Mouse (Mus musculus) small intestine, adult 10 weeks (tissue): ENCODE measurements around the gene Cidec. TPM values are rescaled to one million over a fixed set of nuclear protein-coding genes. Genes with fewer than 3 reads are reported as not detected.

ENCODE experiments used
- polyA plus RNA-seq: library from polyadenylated mRNA; stranded (reverse); fragments of 350-450 nt; fragmentation: Illumina TruSeq; extraction: RNeasy Lipid Tissue Mini Kit (QIAGEN cat#74804); gene quantifications from one replicate; pipeline ENCODE4 v1.2.3, GENCODE M21; 2014; ENCODE audit warnings: low replicate concordance

The Cidec gene
- 2.0 TPM for polyA plus RNA-seq

DNA sequence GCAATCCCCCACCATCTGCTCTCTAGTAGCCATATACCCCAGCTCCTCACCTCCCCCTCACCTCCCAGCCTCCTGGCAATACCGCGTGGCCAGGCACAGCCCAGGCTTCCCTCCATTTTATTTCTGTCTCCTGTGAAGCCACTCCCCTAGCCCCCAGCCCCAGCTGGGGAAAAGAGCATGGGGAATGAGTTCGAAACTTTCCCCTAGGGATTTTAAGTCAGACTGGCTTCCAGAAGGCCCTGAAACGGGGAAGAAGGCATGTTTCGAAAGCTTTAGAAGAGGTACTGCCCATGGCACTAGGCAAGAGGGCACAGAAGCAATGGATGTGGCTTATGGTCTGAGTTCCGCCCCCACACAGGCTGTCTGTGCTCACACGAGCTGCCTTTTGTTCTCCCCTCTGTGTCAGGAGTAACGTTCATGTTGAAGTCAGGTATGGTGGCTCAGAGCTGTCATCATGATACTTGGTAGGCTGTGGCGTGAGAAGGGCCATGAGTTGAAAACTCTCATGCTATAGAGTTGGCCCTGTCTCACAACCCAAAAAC, at the start of gene Cidec:
Gene Cidec (minus strand): TSS at position 97 of the 542 bp plus-strand sequence.

DNA sequence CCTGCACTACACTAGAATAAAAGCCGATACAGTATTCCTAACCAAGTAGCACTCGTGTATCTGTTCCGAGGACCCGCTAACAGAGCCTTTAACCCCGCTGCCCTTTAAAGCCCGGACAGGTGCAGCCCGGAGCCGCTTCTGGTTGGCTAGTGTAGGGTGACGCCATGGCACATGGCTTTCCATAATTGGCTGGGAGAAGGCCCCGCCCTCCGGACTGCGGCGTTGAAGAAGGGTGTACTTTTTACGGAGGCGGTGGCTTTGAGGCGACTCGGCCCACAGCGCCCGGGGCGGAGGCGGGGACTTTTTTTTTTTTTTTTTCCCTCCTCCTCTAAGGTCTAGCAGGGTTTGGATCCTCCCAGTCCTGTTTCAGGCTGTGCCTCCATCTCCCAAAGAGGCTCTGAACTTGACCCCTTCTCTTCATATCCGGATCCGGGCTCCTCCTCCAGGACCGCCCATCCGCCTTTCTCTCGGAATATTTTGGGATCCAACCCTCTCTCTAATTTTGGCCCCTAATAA, 47.6 kb upstream of the Cidec start, which contains the start of gene Creld1:
Gene Creld1 (plus strand): TSS at position 198 of the 516 bp plus-strand sequence.

GRCm38 (mm10) chr6:113471297-113471936, 35.9 kb upstream of the Cidec start, which contains the start of gene Il17rc:
Gene Il17rc (plus strand): TSS chr6:113471427.

DNA sequence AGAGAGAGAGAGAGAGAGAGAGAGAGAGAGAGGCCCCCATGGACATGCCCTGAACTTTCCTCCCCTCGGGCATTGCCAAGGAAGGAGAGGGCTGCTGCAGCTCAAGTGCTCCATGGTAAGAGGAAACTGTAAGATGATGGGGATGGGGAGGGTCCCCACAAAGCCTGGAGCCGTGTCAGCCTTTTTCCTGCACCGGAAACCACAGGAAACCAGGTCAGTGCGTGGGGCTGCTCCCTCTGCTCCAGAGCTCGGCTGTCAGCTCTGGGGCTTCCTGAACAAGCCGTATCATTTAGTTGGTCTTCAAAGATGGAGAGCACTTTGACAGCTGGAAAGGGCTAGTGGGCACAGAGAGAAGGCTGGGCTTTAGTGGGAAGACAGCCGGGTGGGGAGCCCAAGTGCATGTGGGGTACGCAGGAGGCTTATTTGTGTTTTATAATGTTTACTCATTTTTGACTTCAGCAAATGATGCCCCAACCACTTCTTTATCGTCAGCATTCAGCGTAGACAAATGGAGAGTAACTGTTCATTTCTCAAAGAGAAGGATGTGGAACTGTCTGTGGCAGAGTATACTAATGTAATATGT, 22.5 kb upstream of the Cidec start, which contains the start of gene Il17re:
Gene Il17re (plus strand): TSS at position 533 of the 583 bp plus-strand sequence.

GRCm38 (mm10) chr6:113442442-113443090, 7.0 kb upstream of the Cidec start, which contains the start of gene Jagn1:
Gene Jagn1 (plus strand): TSS chr6:113442569.

GRCm38 (mm10) chr6:113419199-113419587, 16.4 kb downstream of the Cidec start, which contains the start of gene Rpusd3:
Gene Rpusd3 (minus strand): TSS chr6:113419340.

DNA sequence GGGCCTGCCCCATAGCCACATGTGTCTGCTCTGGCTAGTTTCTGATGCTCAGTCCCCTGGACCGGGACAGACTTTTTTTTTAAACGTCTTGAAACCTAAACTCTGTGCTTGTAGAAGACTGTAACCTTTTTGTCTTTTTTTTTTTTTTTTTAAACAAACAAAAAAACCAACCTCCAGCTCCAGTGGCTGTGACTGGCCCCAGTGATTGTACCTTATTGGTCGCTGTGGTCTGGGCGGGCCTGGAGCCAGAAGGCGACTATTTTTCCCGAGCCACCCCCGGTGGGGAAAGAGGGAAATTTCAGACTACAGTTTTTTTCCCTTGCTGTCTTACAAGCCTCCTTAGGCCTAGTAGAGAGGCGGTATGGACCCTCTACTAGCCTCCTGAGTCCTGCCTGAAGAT, 46.6 kb downstream of the Cidec start, which contains the start of gene Ttll3:
Gene Ttll3 (plus strand): TSS at position 301 of the 400 bp plus-strand sequence.

GRCm38 (mm10) chr6:113377496-113378385, 57.8 kb downstream of the Cidec start, which contains the start of the genes Tada3 and Arpc4:
Gene Tada3 (minus strand): TSS chr6:113377883.
Gene Arpc4 (plus strand): TSS chr6:113378115.

Other genes starting within 250 kb of the Cidec start
- not detected for gene Lhfpl4, start 240.4 kb downstream of the Cidec start, polyA plus RNA-seq
- gene Mtmr14, start 197.9 kb downstream of the Cidec start, polyA plus RNA-seq, result 12.6 TPM
- not detected for gene Cpne9, start 153.5 kb downstream of the Cidec start, polyA plus RNA-seq
- 3.4 TPM for gene Brpf1, start 128.6 kb downstream of the Cidec start, polyA plus RNA-seq
- gene Ogg1, start 108.8 kb downstream of the Cidec start, polyA plus RNA-seq, result 2.3 TPM
- gene Camk1, start 91.8 kb downstream of the Cidec start, polyA plus RNA-seq, result 6.7 TPM
- gene Tada3, start 57.9 kb downstream of the Cidec start, polyA plus RNA-seq, result 1.6 TPM
- 89.9 TPM for gene Arpc4, start 57.6 kb downstream of the Cidec start, polyA plus RNA-seq
- 1.5 TPM for gene Ttll3, start 46.5 kb downstream of the Cidec start, polyA plus RNA-seq
- gene Rpusd3, start 16.4 kb downstream of the Cidec start, polyA plus RNA-seq, result not detected
- gene Jagn1, start 6.8 kb upstream of the Cidec start, polyA plus RNA-seq, result 12.1 TPM
- gene Il17re, start 22.7 kb upstream of the Cidec start, polyA plus RNA-seq, result 0.56 TPM
- 2.8 TPM for gene Il17rc, start 35.7 kb upstream of the Cidec start, polyA plus RNA-seq
- gene Creld1, start 47.5 kb upstream of the Cidec start, polyA plus RNA-seq, result not detected
- gene Prrt3, start 66.2 kb upstream of the Cidec start, polyA plus RNA-seq, result not detected
- 63.8 TPM for gene Emc3, start 95.9 kb upstream of the Cidec start, polyA plus RNA-seq
- gene Fancd2, start 95.9 kb upstream of the Cidec start, polyA plus RNA-seq, result 2.3 TPM
- not detected for gene Fancd2os, start 165.0 kb upstream of the Cidec start, polyA plus RNA-seq
- 30.0 TPM for gene Brk1, start 169.0 kb upstream of the Cidec start, polyA plus RNA-seq
- gene Vhl, start 188.2 kb upstream of the Cidec start, polyA plus RNA-seq, result 17.0 TPM
- 12.7 TPM for gene Irak2, start 202.7 kb upstream of the Cidec start, polyA plus RNA-seq